Mouse (Mus musculus) testis, adult 2 months (tissue): ENCODE measurements around the gene Fis1. TPM values are rescaled to one million over a fixed set of nuclear protein-coding genes. Genes with fewer than 3 reads are reported as not detected.

ENCODE experiments used
- H3K27ac ChIP-seq: fragments of 200-500 bp; 2 replicates; pipeline ENCODE4 v1.5.1; 2012; ENCODE audit warnings: low read depth, low read length; ENCODE audit not compliant: control insufficient read depth, insufficient read depth
- H3K27me3 ChIP-seq: fragments of 200-500 bp; 2 replicates; pipeline ENCODE4 v1.6.1; 2012; ENCODE audit warnings: mild to moderate bottlenecking, low read length, moderate library complexity; ENCODE audit not compliant: control insufficient read depth, insufficient read depth
- H3K36me3 ChIP-seq: fragments of 200-500 bp; 2 replicates; pipeline ENCODE4 v1.6.1; 2012; ENCODE audit warnings: mild to moderate bottlenecking, low read length; ENCODE audit not compliant: control insufficient read depth, insufficient read depth
- H3K4me1 ChIP-seq: fragments of 200-500 bp; 2 replicates; pipeline ENCODE4 v1.6.1; 2012; ENCODE audit warnings: low read length; ENCODE audit not compliant: control insufficient read depth, insufficient read depth
- H3K4me3 ChIP-seq: fragments of 200-500 bp; 2 replicates; pipeline ENCODE4 v1.5.1; 2012; ENCODE audit warnings: low read depth, mild to moderate bottlenecking, low read length, moderate library complexity, mixed read lengths; ENCODE audit not compliant: control insufficient read depth
- CTCF ChIP-seq: fragments of 200-500 bp; IDR thresholded peaks from 2 replicates; pipeline ENCODE4 v1.5.1; 2012; ENCODE audit warnings: low read depth, mild to moderate bottlenecking, inconsistent platforms, low read length, moderate library complexity; ENCODE audit not compliant: control insufficient read depth, insufficient read depth, insufficient replicate concordance
- POLR2A ChIP-seq: fragments of 200-500 bp; IDR thresholded peaks from 2 replicates; pipeline ENCODE4 v1.6.1; 2012; ENCODE audit warnings: low read depth, mild to moderate bottlenecking, inconsistent platforms, low read length, moderate library complexity; ENCODE audit not compliant: control insufficient read depth
- polyA plus RNA-seq: library from polyadenylated mRNA; depleted of rRNA; stranded (reverse); fragments of >200 nt; gene quantifications from 2 replicates; pipeline ENCODE4 v1.2.3, GENCODE M21; 2012

Gene Fis1
- polyA plus RNA-seq, 1 experiment: 71.3 TPM

DNA sequence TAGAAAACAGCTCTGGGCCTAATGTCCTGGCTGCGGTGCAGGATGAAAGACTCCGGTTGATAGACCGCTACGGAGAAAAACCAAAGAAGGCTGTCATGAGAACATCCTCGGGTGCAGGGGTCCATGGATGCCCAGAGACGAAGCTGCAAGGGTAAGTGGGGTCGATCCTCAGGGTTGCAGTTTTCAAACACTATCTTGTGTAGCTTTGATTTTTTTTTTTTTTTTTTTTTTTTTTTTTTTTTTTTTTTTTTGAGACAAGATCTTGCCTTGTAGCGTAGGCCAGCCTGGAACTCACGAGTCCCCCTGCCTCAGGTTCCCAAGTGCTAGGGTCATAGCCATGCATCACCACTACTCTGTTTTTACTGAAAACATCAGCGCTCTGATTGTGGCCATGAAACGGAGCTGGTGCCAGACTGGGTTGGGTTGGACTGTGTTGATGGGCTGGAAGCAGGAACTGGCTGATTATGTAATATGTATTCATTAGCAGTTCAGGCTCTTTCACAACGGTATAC lies 421 bp downstream of the Fis1 start:
- Histone ChIP-seq H3K4me3 (peak overlapping the region; percentile 94), H3K4me1 (peaks cover 3% of the 10 kb centered on the region), H3K36me3 (no peaks in the 10 kb centered on the region), H3K27me3 (no peaks in the 10 kb centered on the region), H3K27ac (peak overlapping the region; percentile 95)
- TF ChIP-seq CTCF (no peak), POLR2A (no peak)

GRCm38 (mm10) chr5:136955622-136956021 lies 2.5 kb downstream of the Fis1 start:
- no peak overlapping the region for H3K4me3 ChIP-seq
- no peak overlapping the region for H3K27ac ChIP-seq
- H3K27me3 ChIP-seq: no peaks in the 10 kb centered on the region
- H3K4me1 ChIP-seq: peaks cover 3% of the 10 kb centered on the region
- TF ChIP-seq CTCF: no peak
- no peaks in the 10 kb centered on the region for H3K36me3 ChIP-seq

DNA sequence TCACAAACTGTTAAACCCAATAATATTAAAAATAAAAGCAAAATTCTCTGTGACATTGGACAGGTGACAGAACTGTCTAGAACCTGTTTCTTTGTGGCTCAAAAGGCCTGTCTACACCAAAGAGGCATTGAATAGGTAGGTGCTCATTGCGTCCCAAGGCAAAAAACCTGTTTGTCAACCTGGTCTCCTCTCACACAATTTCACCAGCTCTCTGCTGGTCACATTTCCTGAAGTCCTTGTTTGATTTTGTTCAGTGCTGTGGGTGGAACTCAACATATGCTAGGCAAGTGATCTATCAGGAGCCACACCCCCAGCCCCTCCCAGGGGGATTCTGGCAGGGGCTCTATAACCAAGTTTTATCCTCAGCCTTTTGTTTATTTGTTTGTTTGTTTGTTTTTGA lies 4.2 kb downstream of the Fis1 start:
- no peak for TF ChIP-seq CTCF
- no peak for TF ChIP-seq POLR2A

DNA sequence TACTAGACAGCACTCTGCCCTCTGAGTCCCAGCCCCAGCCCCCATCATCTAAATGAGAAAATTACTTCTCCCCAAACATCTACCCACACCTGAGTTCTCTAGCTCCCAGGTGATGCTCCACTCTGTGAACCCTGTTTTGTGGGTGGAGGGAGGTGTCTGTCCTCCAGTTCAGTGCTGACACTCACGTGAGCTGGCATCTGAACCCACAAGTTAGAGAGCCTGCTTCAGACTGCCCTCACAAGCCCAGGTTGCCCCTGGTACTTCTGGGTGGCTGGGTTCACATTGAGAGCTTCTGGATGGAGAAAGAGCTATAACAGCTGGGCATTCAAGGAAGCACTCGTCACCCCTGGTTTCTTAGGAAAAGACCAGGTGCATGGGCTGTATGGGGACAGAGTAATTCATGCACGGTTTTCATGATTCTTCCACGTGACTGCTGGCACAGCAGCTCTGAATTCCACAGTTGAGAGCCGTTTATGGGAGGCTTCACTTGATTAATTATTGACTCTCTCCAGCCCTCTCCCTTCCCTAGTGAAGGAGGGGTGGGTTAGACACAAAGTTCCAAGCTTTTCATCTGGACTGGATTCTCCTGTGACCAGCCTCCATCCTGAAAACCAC lies 6.0 kb downstream of the Fis1 start:
- peaks cover 12% of the 10 kb centered on the region for H3K4me1 ChIP-seq
- TF ChIP-seq CTCF: no peak
- TF ChIP-seq POLR2A: no peak
- no peak overlapping the region for H3K27ac ChIP-seq
- no peak overlapping the region for H3K4me3 ChIP-seq
- no peaks in the 10 kb centered on the region for H3K27me3 ChIP-seq
- no peaks in the 10 kb centered on the region for H3K36me3 ChIP-seq

More for the DNA sequence above, 4.2 kb downstream of the Fis1 start:
- Histone ChIP-seq H3K36me3 (no peaks in the 10 kb centered on the region), H3K4me1 (peaks cover 8% of the 10 kb centered on the region), H3K27ac (no peak overlapping the region), H3K27me3 (no peaks in the 10 kb centered on the region), H3K4me3 (no peak overlapping the region)

DNA sequence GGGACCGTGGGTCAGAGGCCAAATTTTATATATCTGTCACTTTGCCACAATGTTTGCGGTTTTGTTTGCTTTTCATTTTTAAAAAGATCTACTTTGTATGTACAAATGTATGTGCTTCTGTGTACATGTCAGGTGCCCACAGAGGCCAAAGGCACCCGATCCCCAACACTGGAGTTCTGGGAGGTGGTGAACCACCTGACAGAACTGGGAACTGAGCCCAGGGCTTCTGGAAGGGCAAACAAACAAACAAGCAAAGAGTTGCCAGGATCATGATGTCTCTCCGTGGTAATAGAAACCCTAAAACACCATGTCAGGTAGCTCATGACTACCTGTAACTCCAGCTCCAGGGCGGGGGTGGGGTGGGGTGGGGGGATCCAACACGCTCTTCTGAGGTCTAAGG lies 7.0 kb downstream of the Fis1 start:
- H3K27me3 ChIP-seq: no peaks in the 10 kb centered on the region
- no peaks in the 10 kb centered on the region for H3K36me3 ChIP-seq
- H3K27ac ChIP-seq: no peak overlapping the region

GRCm38 (mm10) chr5:136961334-136961982 lies 8.4 kb downstream of the Fis1 start:
- TF ChIP-seq CTCF (no peak), POLR2A (no peak)
- no peaks in the 10 kb centered on the region; the same call in 1 of the 2 replicates for H3K36me3 ChIP-seq
- peak overlapping the region; percentile 43; the same call in 1 of the 2 replicates for H3K27ac ChIP-seq
- peak overlapping the region; percentile 98 for H3K4me3 ChIP-seq
- no peaks in the 10 kb centered on the region for H3K27me3 ChIP-seq
- peaks cover 11% of the 10 kb centered on the region for H3K4me1 ChIP-seq

More for the DNA sequence above, 7.0 kb downstream of the Fis1 start:
- peaks cover 11% of the 10 kb centered on the region for H3K4me1 ChIP-seq
- TF ChIP-seq POLR2A (no peak), CTCF (no peak)
- no peak overlapping the region for H3K4me3 ChIP-seq

DNA sequence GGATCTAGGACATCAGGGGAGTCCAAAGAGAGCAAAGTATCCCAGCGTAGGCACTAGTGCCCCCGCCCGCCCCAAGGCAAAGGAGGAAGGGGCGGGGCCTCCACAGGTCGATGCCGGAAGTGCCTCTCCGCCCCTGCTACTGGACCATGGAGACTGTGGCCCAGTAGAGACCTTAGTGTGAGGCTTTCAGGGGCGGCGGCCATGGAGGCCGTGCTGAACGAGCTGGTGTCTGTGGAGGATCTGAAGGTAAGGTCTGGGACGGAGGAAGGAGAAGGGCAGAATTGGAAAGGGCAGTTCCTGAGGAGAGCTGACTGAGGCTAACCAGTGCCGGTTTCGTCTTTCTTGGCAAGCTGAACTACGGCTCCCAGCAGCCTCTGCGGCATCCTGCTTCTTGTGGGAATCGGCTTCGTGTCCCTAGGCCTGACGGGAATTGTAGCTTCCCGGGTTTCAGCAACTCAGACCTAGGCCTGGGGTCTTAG lies 8.9 kb downstream of the Fis1 start:
- peaks cover 11% of the 10 kb centered on the region for H3K4me1 ChIP-seq
- peak overlapping the region; percentile 98 for H3K4me3 ChIP-seq
- no peaks in the 10 kb centered on the region; the same call in 1 of the 2 replicates for H3K36me3 ChIP-seq
- H3K27me3 ChIP-seq: no peaks in the 10 kb centered on the region
- TF ChIP-seq POLR2A (peak; percentile 75), CTCF (no peak)
- peak overlapping the region; percentile 99 for H3K27ac ChIP-seq
